Mouse (Mus musculus) forebrain, postnatal 0 days (tissue): ENCODE measurements around the gene Fbxw5. TPM values are rescaled to one million over a fixed set of nuclear protein-coding genes. Genes with fewer than 3 reads are reported as not detected.
A peak's percentile ranks its signal among the peaks of the same experiment; 100 is the strongest.

Experiments
- ATAC-seq: fragments of 200-750 bp; cut with Nextera tagmentation; 2 replicates; pipeline ENCODE4 v1.8.0; 2017; ENCODE audit warnings: mild to moderate bottlenecking, moderate library complexity
- DNase-seq: peaks from one replicate; pipeline ENCODE4 v3.0.0-alpha.2; 2015
- H3K27ac ChIP-seq: fragments of 300-500 bp; sonication (generic); 2 replicates; pipeline ENCODE4 v1.5.1; 2014; ENCODE audit warnings: low read depth, mild to moderate bottlenecking, antibody characterized with exemption, low read length, moderate library complexity, mixed read lengths
- H3K27me3 ChIP-seq: fragments of 300-500 bp; sonication (generic); 2 replicates; pipeline ENCODE4 v1.6.1; 2014; ENCODE audit warnings: mild to moderate bottlenecking, low read length, mixed read lengths; ENCODE audit not compliant: insufficient read depth
- H3K36me3 ChIP-seq: fragments of 300-500 bp; sonication (generic); 2 replicates; pipeline ENCODE4 v1.6.1; 2014; ENCODE audit warnings: mild to moderate bottlenecking, moderate library complexity; ENCODE audit not compliant: insufficient read depth
- H3K4me1 ChIP-seq: fragments of 300-500 bp; sonication (generic); 2 replicates; pipeline ENCODE4 v1.6.1; 2014; ENCODE audit warnings: antibody characterized with exemption; ENCODE audit not compliant: insufficient read depth
- H3K4me2 ChIP-seq: fragments of 300-500 bp; sonication (generic); 2 replicates; pipeline ENCODE4 v1.6.1; 2014; ENCODE audit warnings: low read depth, mild to moderate bottlenecking, moderate library complexity
- H3K4me3 ChIP-seq: fragments of 300-500 bp; sonication (generic); 2 replicates; pipeline ENCODE4 v1.5.1; 2014; ENCODE audit warnings: low read depth, low read length, mixed read lengths
- H3K9ac ChIP-seq: fragments of 300-500 bp; sonication (generic); 2 replicates; pipeline ENCODE4 v1.6.1; 2014; ENCODE audit warnings: mild to moderate bottlenecking
- H3K9me3 ChIP-seq: fragments of 300-500 bp; sonication (generic); 2 replicates; pipeline ENCODE4 v1.6.1; 2016; ENCODE audit warnings: low read length
- CTCF ChIP-seq: sonication (generic); IDR thresholded peaks from 2 replicates; pipeline ENCODE4 v1.5.1; 2016; ENCODE audit warnings: antibody characterized with exemption, control low read depth, low read depth
- WGBS: fragments of 180-500 bp; shearing (Covaris S2); extraction: QIAGEN DNeasy Blood & Tissue Kit; methylation state at CpG from one replicate; pipeline ENCODE4 v1.1.7; 2014; 5-methylcytosine and 5-hydroxymethylcytosine counted together
- polyA plus RNA-seq: library from polyadenylated mRNA; unstranded; fragments of >200 nt; fragmentation: Nextera tagmentation; extraction: Ambion mirVana; gene quantifications from 2 replicates; pipeline ENCODE4 v1.2.1, GENCODE M21; 2015
- total RNA-seq: library from RNA; depleted of rRNA; stranded (reverse); fragments of >200 nt; gene quantifications from 2 replicates; pipeline ENCODE4 v1.2.3, GENCODE M21; 2014

Fbxw5 gene
- total and polyA plus RNA-seq, 2 experiments from 2014 or later: 116 to 140 TPM

- Histone ChIP-seq H3K4me2 (no peak overlapping the region), H3K9ac (no peak overlapping the region), H3K4me3 (no peak overlapping the region), H3K27ac (no peak overlapping the region), H3K27me3 (no peaks in the 10 kb centered on the region), H3K9me3 (no peaks in the 10 kb centered on the region), H3K36me3 (no peaks in the 10 kb centered on the region), H3K4me1 (peaks cover 3% of the 10 kb centered on the region; the same call in 1 of the 2 replicates)
- 71% methylated on average over 14 of the region's 14 CpGs for WGBS
- ATAC-seq (no peak), DNase-seq (no peak)
- no peak for TF ChIP-seq CTCF
Observed at GRCm38 (mm10) chr2:25467606-25468303, 32.8 kb upstream of the Fbxw5 start.

GRCm38 (mm10) chr2:25468962-25469915, 31.3 kb upstream of the Fbxw5 start:
- ATAC-seq (peak; percentile 83), DNase-seq (peak; percentile 67)
- peak overlapping the region; percentile 54 for H3K27ac ChIP-seq
- no peak overlapping the region for H3K4me3 ChIP-seq
- H3K36me3 ChIP-seq: no peaks in the 10 kb centered on the region
- H3K27me3 ChIP-seq: no peaks in the 10 kb centered on the region
- H3K9ac ChIP-seq: 0 out of 2 replicates have a peak overlapping the region, but pooled peaks have one; percentile 22
- no peaks in the 10 kb centered on the region for H3K9me3 ChIP-seq
- H3K4me2 ChIP-seq: no peak overlapping the region
- peaks cover 3% of the 10 kb centered on the region; the same call in 1 of the 2 replicates for H3K4me1 ChIP-seq
- TF ChIP-seq CTCF: no peak
- WGBS: 67% methylated on average over 10 of the region's 10 CpGs

- Histone ChIP-seq H3K27ac (peak within 1 kb of the TSS; percentile 54), H3K4me3 (no peak within 1 kb of the TSS), H3K4me2 (no peak within 1 kb of the TSS), H3K9ac (0 out of 2 replicates have a peak within 1 kb of the TSS, but pooled peaks have one; percentile 22), H3K4me1 (peaks cover 3% of the 10 kb centered on the region; the same call in 1 of the 2 replicates), H3K27me3 (no peaks in the 10 kb centered on the region), H3K36me3 (no peaks in the 10 kb centered on the region), H3K9me3 (no peaks in the 10 kb centered on the region)
- DNase-seq (no peak), ATAC-seq (no peak)
- TF ChIP-seq CTCF: no peak
- 64% methylated on average over 6 of the region's 6 CpGs for WGBS
Observed at GRCm38 (mm10) chr2:25469969-25470368, 30.6 kb upstream of the Fbxw5 start, which contains the start of gene Ptgds. TSS of gene Ptgds (minus strand) at chr2:25470046.

- 83% methylated on average over 2 of the region's 2 CpGs for WGBS
- H3K27me3 ChIP-seq: no peaks in the 10 kb centered on the region
- ATAC-seq: no peak
Observed at GRCm38 (mm10) chr2:25472550-25472949, 28.0 kb upstream of the Fbxw5 start.

GRCm38 (mm10) chr2:25477541-25477940, 23.0 kb upstream of the Fbxw5 start:
- 87% methylated on average over 8 of the region's 8 CpGs for WGBS
- H3K9ac ChIP-seq: no peak overlapping the region
- H3K9me3 ChIP-seq: no peaks in the 10 kb centered on the region
- H3K27me3 ChIP-seq: no peaks in the 10 kb centered on the region
- no peaks in the 10 kb centered on the region for H3K4me1 ChIP-seq
- TF ChIP-seq CTCF: no peak
- H3K27ac ChIP-seq: no peak overlapping the region
- no peak for ATAC-seq
- no peak overlapping the region for H3K4me2 ChIP-seq
- DNase-seq: no peak
- H3K4me3 ChIP-seq: no peak overlapping the region
- no peaks in the 10 kb centered on the region for H3K36me3 ChIP-seq

More at GRCm38 (mm10) chr2:25472550-25472949, 28.0 kb upstream of the Fbxw5 start:
- no peak for DNase-seq
- Histone ChIP-seq H3K36me3 (no peaks in the 10 kb centered on the region), H3K4me1 (peaks cover 3% of the 10 kb centered on the region; the same call in 1 of the 2 replicates), H3K9me3 (no peaks in the 10 kb centered on the region), H3K9ac (no peak overlapping the region), H3K27ac (no peak overlapping the region), H3K4me3 (no peak overlapping the region), H3K4me2 (no peak overlapping the region)
- no peak for TF ChIP-seq CTCF

GRCm38 (mm10) chr2:25477967-25478675, 22.4 kb upstream of the Fbxw5 start:
- Histone ChIP-seq H3K4me2 (no peak overlapping the region), H3K4me3 (no peak overlapping the region), H3K9ac (no peak overlapping the region), H3K4me1 (no peaks in the 10 kb centered on the region), H3K9me3 (no peaks in the 10 kb centered on the region), H3K27ac (no peak overlapping the region), H3K27me3 (no peaks in the 10 kb centered on the region), H3K36me3 (no peaks in the 10 kb centered on the region)
- WGBS: 90% methylated on average over 3 of the region's 3 CpGs
- ATAC-seq: no peak
- no peak for TF ChIP-seq CTCF
- DNase-seq: no peak
